Mouse (Mus musculus): ENCODE data around the gene Ly6g6f. TPM values are rescaled to one million over a fixed set of nuclear protein-coding genes. Genes with fewer than 3 reads are reported as not detected.

Gene Ly6g6f
- polyA plus RNA-seq, 1 experiment = 0.84 TPM

- Histone ChIP-seq H3K4me3 (replicated peaks; ENCODE audit: extremely low read depth, low read depth, low read length) (peak overlapping the region; percentile 97), H3K4me1 (ENCODE audit: control insufficient read depth, insufficient read depth, low read length) (peaks cover 16% of the 10 kb centered on the region)
- 16% methylated on average over 14 of the region's 14 CpGs for WGBS
- DNase-seq = no peak
- TF ChIP-seq CTCF (IDR thresholded peaks at IDR 0.05; ENCODE audit: insufficient read depth, low read length) (no peak), POLR2A (IDR thresholded peaks at IDR 0.05; ENCODE audit: borderline replicate concordance, extremely low read depth, low read depth, low read length) (no peak)
Measured at GRCm38 (mm10) chr17:35060071-35060470, 25.3 kb downstream of the Ly6g6f start.

DNA sequence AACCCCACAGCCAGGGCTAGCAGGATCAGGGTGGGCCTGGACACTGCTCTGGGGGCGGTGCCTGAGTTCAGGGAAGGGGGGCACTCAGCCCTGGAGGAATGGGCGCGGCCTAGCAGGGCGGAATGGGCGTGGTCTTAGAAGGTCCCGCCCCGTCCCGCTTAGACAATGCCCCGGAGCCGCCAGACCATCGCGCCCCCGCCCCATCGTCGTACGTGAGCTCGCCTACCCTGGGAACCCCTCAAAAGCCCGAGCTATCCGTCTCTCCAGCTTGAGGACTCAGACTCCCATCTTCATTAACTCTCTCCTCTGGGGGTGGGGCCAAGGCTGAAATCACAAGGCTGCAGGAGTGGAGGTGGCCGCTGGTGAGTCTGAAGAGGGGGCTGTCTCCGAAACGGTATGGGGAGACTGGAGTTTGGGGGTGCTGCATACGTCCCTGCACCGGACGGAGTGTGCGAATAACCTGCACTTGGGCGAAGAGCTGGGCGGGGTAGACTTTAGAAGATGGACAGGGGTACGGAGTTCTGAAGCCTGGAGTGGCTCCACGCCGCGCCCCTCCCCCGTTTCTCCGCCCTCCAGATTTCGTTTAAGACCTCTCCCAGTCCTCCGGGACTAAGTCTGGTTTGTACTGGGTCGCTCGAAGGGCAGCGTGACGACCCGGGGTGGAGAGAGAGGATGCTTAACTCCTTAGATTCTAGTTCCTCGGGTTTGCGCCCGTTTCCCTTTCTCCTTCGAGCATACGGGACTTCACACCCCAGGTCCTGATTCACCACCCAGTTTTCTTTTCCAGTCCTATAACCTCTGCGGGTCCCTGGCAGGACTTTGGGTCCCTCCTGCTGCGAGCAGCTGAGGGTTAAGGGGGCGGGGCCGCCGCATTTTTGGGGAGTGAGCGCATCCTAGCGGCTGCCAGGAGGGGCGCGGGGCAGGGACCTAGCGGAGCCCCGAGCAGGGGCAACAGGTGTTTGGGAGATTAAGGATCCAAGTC lies 26.2 kb downstream of the Ly6g6f start, which contains the start of gene Ddah2:
Ddah2 (plus strand) TSS at position 125 of the 982 bp plus-strand sequence.
- peak; percentile 14; the same call in 1 of the 2 replicates for TF ChIP-seq CTCF (IDR thresholded peaks at IDR 0.05; ENCODE audit: insufficient read depth, low read length)
- TF ChIP-seq POLR2A (IDR thresholded peaks at IDR 0.05; ENCODE audit: borderline replicate concordance, extremely low read depth, low read depth, low read length) = peak; percentile 80; the same call in 1 of the 2 replicates
- under 1% methylated on average over 57 of the region's 57 CpGs for WGBS

GRCm38 (mm10) chr17:35058316-35058715 lies 27.1 kb downstream of the Ly6g6f start:
- TF ChIP-seq POLR2A (IDR thresholded peaks at IDR 0.05; ENCODE audit: borderline replicate concordance, extremely low read depth, low read depth, low read length) (no peak), CTCF (IDR thresholded peaks at IDR 0.05; ENCODE audit: insufficient read depth, low read length) (no peak)
- no peak overlapping the region for H3K4me3 ChIP-seq (replicated peaks; ENCODE audit: extremely low read depth, low read depth, low read length)
- H3K4me1 ChIP-seq (ENCODE audit: control insufficient read depth, insufficient read depth, low read length) = peaks cover 16% of the 10 kb centered on the region
- WGBS = 37% methylated on average over 9 of the region's 9 CpGs
- DNase-seq = no peak

More for the DNA sequence above, 26.2 kb downstream of the Ly6g6f start, which contains the start of gene Ddah2:
- peak; percentile 90 for DNase-seq
- peaks cover 16% of the 10 kb centered on the region for H3K4me1 ChIP-seq (ENCODE audit: control insufficient read depth, insufficient read depth, low read length)
- H3K4me3 ChIP-seq (replicated peaks; ENCODE audit: extremely low read depth, low read depth, low read length) = peak within 1 kb of the TSS; percentile 97

DNA sequence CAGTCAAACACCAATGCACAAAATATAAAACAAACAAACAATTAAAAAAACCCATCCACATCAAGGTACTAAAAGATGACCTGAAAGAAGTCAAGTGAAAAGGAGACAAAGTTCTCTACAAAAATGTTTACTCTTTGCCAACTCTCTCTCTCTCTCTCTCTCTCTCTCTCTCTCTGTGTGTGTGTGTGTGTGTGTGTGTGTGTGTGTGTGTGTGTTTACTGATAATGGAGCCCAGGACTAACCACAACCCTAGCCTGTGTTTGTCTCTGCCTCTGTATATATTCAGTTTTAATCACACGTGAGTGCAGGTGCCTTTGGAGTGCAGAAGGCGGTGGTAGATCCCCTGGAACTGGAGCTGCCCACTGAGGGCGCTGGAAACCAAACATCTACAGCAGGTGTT lies 28.3 kb downstream of the Ly6g6f start:
- Histone ChIP-seq H3K4me1 (ENCODE audit: control insufficient read depth, insufficient read depth, low read length) (peaks cover 26% of the 10 kb centered on the region), H3K4me3 (replicated peaks; ENCODE audit: extremely low read depth, low read depth, low read length) (no peak overlapping the region)
- TF ChIP-seq CTCF (IDR thresholded peaks at IDR 0.05; ENCODE audit: insufficient read depth, low read length) = no peak
- TF ChIP-seq POLR2A (IDR thresholded peaks at IDR 0.05; ENCODE audit: borderline replicate concordance, extremely low read depth, low read depth, low read length) = no peak
- WGBS = 65% methylated on average over 3 of the region's 3 CpGs
- DNase-seq = no peak

GRCm38 (mm10) chr17:35055691-35056495 lies 29.5 kb downstream of the Ly6g6f start:
- Histone ChIP-seq H3K4me1 (ENCODE audit: control insufficient read depth, insufficient read depth, low read length) (peaks cover 30% of the 10 kb centered on the region), H3K4me3 (replicated peaks; ENCODE audit: extremely low read depth, low read depth, low read length) (no peak overlapping the region)
- DNase-seq = no peak
- WGBS = 49% methylated on average over 7 of the region's 7 CpGs
- TF ChIP-seq POLR2A (IDR thresholded peaks at IDR 0.05; ENCODE audit: borderline replicate concordance, extremely low read depth, low read depth, low read length) (no peak), CTCF (IDR thresholded peaks at IDR 0.05; ENCODE audit: insufficient read depth, low read length) (no peak)

GRCm38 (mm10) chr17:35052271-35052798 lies 33.1 kb downstream of the Ly6g6f start:
- Histone ChIP-seq H3K4me1 (ENCODE audit: control insufficient read depth, insufficient read depth, low read length) (peaks cover 34% of the 10 kb centered on the region), H3K4me3 (replicated peaks; ENCODE audit: extremely low read depth, low read depth, low read length) (peak overlapping the region; percentile 83)
- no peak for TF ChIP-seq POLR2A (IDR thresholded peaks at IDR 0.05; ENCODE audit: borderline replicate concordance, extremely low read depth, low read depth, low read length)
- peak; percentile 3 for DNase-seq
- 49% methylated on average over 12 of the region's 12 CpGs for WGBS

DNA sequence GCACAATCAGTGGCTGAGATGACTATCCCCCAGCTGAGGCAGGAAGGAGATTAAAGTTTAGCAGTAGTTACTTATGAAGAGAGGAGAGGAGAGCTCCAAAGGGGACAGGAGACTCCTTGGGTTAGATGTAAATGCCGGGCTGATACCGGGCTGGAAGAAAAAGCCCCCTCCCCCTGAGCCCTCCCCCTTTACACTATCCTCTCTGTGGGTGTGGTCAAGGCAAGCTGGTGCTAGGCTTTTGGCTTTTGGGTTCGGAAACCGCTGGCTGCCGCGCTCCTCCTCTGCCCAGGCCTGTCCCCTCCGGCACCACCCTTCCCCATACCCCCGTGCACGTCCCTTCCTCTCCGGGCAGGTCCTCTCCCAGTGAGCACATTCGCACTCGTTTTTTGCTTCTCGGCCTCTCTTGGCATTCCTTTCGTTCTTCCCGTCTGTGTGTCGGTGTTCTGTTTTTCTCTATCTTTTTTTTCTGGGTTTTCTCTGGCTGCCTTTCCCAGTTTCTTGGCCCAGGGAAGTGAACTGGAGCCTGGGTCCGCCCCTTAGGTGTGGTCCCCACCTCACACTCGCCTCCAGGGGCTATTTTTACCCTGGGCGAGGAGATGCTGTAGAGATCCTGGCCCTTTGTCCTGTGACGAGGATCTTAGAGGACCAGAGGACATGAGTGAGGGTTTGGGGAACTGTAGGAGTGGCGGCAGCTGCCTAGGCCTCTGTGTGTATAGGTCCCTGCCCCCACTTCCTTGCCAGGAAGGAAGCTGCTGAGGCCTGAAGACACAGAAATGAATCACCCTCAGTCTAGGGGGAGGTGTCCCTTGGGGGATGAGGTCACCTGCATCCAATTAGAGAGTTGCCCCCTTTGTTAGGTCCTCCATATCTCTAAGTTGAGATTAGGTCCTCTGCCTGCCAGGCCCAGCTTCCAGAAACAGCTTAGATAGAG lies 34.0 kb downstream of the Ly6g6f start:
- peak; percentile 67 for DNase-seq
- Histone ChIP-seq H3K4me1 (ENCODE audit: control insufficient read depth, insufficient read depth, low read length) (peaks cover 37% of the 10 kb centered on the region), H3K4me3 (replicated peaks; ENCODE audit: extremely low read depth, low read depth, low read length) (peak overlapping the region; percentile 83)
- TF ChIP-seq POLR2A (IDR thresholded peaks at IDR 0.05; ENCODE audit: borderline replicate concordance, extremely low read depth, low read depth, low read length) (peak; percentile 97), CTCF (IDR thresholded peaks at IDR 0.05; ENCODE audit: insufficient read depth, low read length) (no peak)
- WGBS = 2% methylated on average over 21 of the region's 21 CpGs

DNA sequence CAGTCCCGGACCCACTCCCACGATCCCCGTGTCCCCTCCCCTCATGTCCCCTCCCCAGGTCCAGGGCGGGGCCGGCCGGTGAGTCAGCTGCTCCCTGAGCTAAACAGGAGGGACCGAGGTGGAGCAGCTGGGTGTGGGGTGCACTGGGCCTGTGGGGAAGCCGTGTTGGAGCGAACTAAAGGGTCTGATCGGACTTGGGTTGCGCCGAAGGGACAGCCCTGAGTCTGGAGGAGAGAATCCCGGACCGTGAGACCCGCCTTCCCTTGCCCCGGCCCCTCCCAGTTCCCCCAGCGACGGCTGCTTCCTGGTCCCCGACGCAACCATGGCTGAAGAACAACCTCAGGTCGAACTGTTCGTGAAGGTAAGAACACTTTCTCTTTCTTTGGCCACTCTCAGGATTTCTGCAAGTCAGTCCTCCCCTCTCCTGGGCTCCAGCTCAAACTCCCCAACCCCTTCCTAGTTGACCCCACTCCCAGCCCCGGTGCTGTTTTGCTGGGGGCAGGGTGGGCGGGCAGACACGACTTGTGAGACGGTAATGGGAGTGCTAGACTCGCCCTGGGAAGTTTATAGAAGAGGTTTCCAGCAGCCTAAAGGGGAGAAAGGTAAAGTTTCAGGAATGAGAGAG lies 35.2 kb downstream of the Ly6g6f start:
- under 1% methylated on average over 27 of the region's 27 CpGs for WGBS
- no peak for TF ChIP-seq CTCF (IDR thresholded peaks at IDR 0.05; ENCODE audit: insufficient read depth, low read length)
- peak; percentile 97; the same call in 1 of the 2 replicates for TF ChIP-seq POLR2A (IDR thresholded peaks at IDR 0.05; ENCODE audit: borderline replicate concordance, extremely low read depth, low read depth, low read length)
- H3K4me3 ChIP-seq (replicated peaks; ENCODE audit: extremely low read depth, low read depth, low read length) = peak overlapping the region; percentile 92
- H3K4me1 ChIP-seq (ENCODE audit: control insufficient read depth, insufficient read depth, low read length) = peaks cover 30% of the 10 kb centered on the region
- DNase-seq = peak; percentile 81

Data from lung, adult 2 months (tissue).